In genomic region chr5:149920326-149920725, GRCm38 (mm10) we compare ENCODE assay signal across 20 mouse cellular contexts.
DNase-seq lines count a peak whose midpoint lies in the region; ATAC-seq lines count a peak whose summit lies in the region.
"Had no signal": no experiment of that assay in that cellular context is flagged by ENCODE, and none has a peak within 500 bp of the region (broad histone marks: within the 10 kb centered on the region; RNA-seq: fewer than 3 reads in every experiment).

No protein-coding gene starts in this region.

- no peaks in the 10 kb centered on the region for H3K27me3 ChIP-seq in heart, embryonic 11.5 days (ENCODE audit: control insufficient read depth, insufficient read depth, low read length)
- H3K27me3 ChIP-seq in liver, embryonic 12.5 days (replicated peaks), result no peaks in the 10 kb centered on the region
- H3K27me3 ChIP-seq: embryonic facial prominence, embryonic 13.5 days; embryonic facial prominence, embryonic 15.5 days; forebrain, embryonic 12.5 days had no signal

- H3K9ac ChIP-seq in heart, embryonic 11.5 days (ENCODE audit: low read depth, low read length), result no peak overlapping the region
- H3K9ac ChIP-seq in liver, embryonic 12.5 days, result no peak overlapping the region
- H3K9ac ChIP-seq: embryonic facial prominence, embryonic 13.5 days; embryonic facial prominence, embryonic 15.5 days; forebrain, embryonic 12.5 days had no signal

- no peak overlapping the region for H3K4me3 ChIP-seq in heart, embryonic 11.5 days (ENCODE audit: low read depth, low read length)
- H3K4me3 ChIP-seq in liver, embryonic 12.5 days, result no peak overlapping the region
- H3K4me3 ChIP-seq: embryonic facial prominence, embryonic 13.5 days; embryonic facial prominence, embryonic 15.5 days; erythroblast, embryonic 14.5 days; forebrain, embryonic 10.5 days; forebrain, embryonic 12.5 days had no signal

- H3K36me3 ChIP-seq in heart, embryonic 11.5 days (ENCODE audit: control insufficient read depth, insufficient read depth, low read length), result no peaks in the 10 kb centered on the region
- no peaks in the 10 kb centered on the region for H3K36me3 ChIP-seq in liver, embryonic 12.5 days
- H3K36me3 ChIP-seq: embryonic facial prominence, embryonic 13.5 days; embryonic facial prominence, embryonic 15.5 days; forebrain, embryonic 10.5 days; forebrain, embryonic 12.5 days had no signal

- no peaks in the 10 kb centered on the region for H3K4me1 ChIP-seq in heart, embryonic 11.5 days (ENCODE audit: control insufficient read depth, insufficient read depth, low read length)
- H3K4me1 ChIP-seq in liver, embryonic 12.5 days, result no peaks in the 10 kb centered on the region
- H3K4me1 ChIP-seq: embryonic facial prominence, embryonic 15.5 days; forebrain, embryonic 10.5 days; forebrain, embryonic 12.5 days had no signal

- no peaks in the 10 kb centered on the region for H3K9me3 ChIP-seq in heart, embryonic 11.5 days (replicated peaks; ENCODE audit: control insufficient read depth, low read length)
- no peaks in the 10 kb centered on the region for H3K9me3 ChIP-seq in liver, embryonic 12.5 days (replicated peaks)
- H3K9me3 ChIP-seq: embryonic facial prominence, embryonic 13.5 days; embryonic facial prominence, embryonic 15.5 days; forebrain, embryonic 10.5 days; forebrain, embryonic 12.5 days had no signal

- 72% methylated on average over 4 of the region's 4 CpGs for WGBS in heart, embryonic 11.5 days (ENCODE audit: insufficient replicate concordance)
- 69% methylated on average over 4 of the region's 4 CpGs for WGBS in liver, embryonic 12.5 days (ENCODE audit: insufficient replicate concordance)

- no peak overlapping the region for H3K4me2 ChIP-seq in heart, embryonic 11.5 days
- no peak overlapping the region for H3K4me2 ChIP-seq in liver, embryonic 12.5 days
- H3K4me2 ChIP-seq: embryonic facial prominence, embryonic 13.5 days; embryonic facial prominence, embryonic 15.5 days; forebrain, embryonic 12.5 days had no signal

- no peak for ATAC-seq in heart, embryonic 11.5 days (replicated peaks; ENCODE audit: insufficient number of reproducible peaks, low FRiP score, low TSS enrichment)
- no peak for ATAC-seq in liver, embryonic 12.5 days
- ATAC-seq: forebrain, embryonic 14.5 days; forebrain, embryonic 16.5 days had no signal

- H3K27ac ChIP-seq in heart, embryonic 11.5 days (ENCODE audit: low read depth, low read length), result no peak overlapping the region
- H3K27ac ChIP-seq in liver, embryonic 12.5 days, result no peak overlapping the region
- H3K27ac ChIP-seq: embryonic facial prominence, embryonic 13.5 days; embryonic facial prominence, embryonic 15.5 days; forebrain, embryonic 10.5 days; forebrain, embryonic 12.5 days had no signal

- DNase-seq in adrenal gland, adult 8-10 months, result peak; percentile 35
- no peak for DNase-seq in adrenal gland, adult 18-20 months (ENCODE audit: low spot score in 2 of 2)
- DNase-seq in heart, adult 11 months, result peak; percentile 55
- peak; percentile 16 to 37 for DNase-seq in adrenal gland, postnatal 36 days
- DNase-seq: cerebellum, adult 11 months; cerebellum, adult 18-20 months; cerebellum, adult 8-10 months; cerebellum, adult 9-11 months; cerebellum, postnatal 14 days; cerebellum, postnatal 36 days; embryo, embryonic 11 days had no signal

Comparison
In these comparisons a context has a peak if more than half of its experiments do, and no peak if none do; other contexts are left out.
1. DNase-seq: peak in adrenal gland, adult 8-10 months (single experiment), heart, adult 11 months (single experiment) and adrenal gland, postnatal 36 days (2 of 2); none in adrenal gland, adult 18-20 months (0 of 2).